25 mouse cellular contexts compared by ENCODE assay signal in the genomic region with DNA sequence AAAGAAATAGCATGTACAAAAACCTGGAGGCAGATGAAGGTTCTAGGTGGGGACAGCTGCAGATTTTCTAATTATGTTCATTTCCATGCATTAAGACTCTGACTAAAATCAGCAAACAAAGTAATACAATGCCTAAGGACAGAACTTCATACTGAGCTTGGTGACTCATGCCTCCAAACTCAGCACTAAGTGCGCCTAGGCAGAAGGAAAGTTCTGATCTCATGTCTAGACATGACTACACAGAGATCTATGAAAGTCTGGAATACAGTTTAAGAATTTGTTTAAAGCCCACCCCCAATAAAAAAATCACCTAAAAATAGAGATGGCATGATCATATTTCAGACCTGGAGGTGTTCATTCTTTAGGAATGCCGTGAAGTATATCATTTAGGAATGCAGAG.
A peak's percentile ranks its signal among the peaks of the same experiment; 100 is the strongest.
DNase-seq lines count a peak whose midpoint lies in the region; ATAC-seq and TF ChIP-seq lines count a peak whose summit lies in the region.
"Had no signal": no experiment of that assay in that cellular context is flagged by ENCODE, and none has a peak within 500 bp of the region (broad histone marks: within the 10 kb centered on the region; RNA-seq: fewer than 3 reads in every experiment).

No protein-coding gene starts in this region.

- no peak overlapping the region for H3K27ac ChIP-seq in stomach, embryonic 14.5 days (ENCODE audit: low read length)
- H3K27ac ChIP-seq in stomach, postnatal 0 days (replicated peaks), result no peak overlapping the region
- H3K27ac ChIP-seq: embryonic facial prominence, embryonic 12.5 days; forebrain, embryonic 15.5 days; gastrocnemius, adult 2 months; heart, embryonic 13.5 days; hindbrain, embryonic 15.5 days had no signal

- no peaks in the 10 kb centered on the region for H3K4me1 ChIP-seq in stomach, embryonic 14.5 days (ENCODE audit: control insufficient read depth, insufficient read depth, low read length)
- no peaks in the 10 kb centered on the region for H3K4me1 ChIP-seq in stomach, postnatal 0 days (replicated peaks; ENCODE audit: control insufficient read depth, insufficient read depth)
- H3K4me1 ChIP-seq: embryonic facial prominence, embryonic 12.5 days; forebrain, embryonic 15.5 days; heart, embryonic 13.5 days; hindbrain, embryonic 15.5 days had no signal

- TF ChIP-seq CTCF in stomach, postnatal 0 days (IDR thresholded peaks at IDR 0.05; ENCODE audit: low read depth), result no peak
- no peak for TF ChIP-seq CTCF in Patski (IDR thresholded peaks at IDR 0.05)

- POLR2A ChIA-PET in Patski (lab: Charles Lee), result no interaction called here

- no peaks in the 10 kb centered on the region for H3K36me3 ChIP-seq in stomach, embryonic 14.5 days (ENCODE audit: control insufficient read depth, insufficient read depth, low read length)
- H3K36me3 ChIP-seq in stomach, postnatal 0 days (ENCODE audit: control insufficient read depth, insufficient read depth, low read length), result no peaks in the 10 kb centered on the region
- H3K36me3 ChIP-seq: embryonic facial prominence, embryonic 12.5 days; forebrain, embryonic 15.5 days; G1E; heart, embryonic 13.5 days; hindbrain, embryonic 15.5 days had no signal

- no peak overlapping the region for H3K9ac ChIP-seq in stomach, embryonic 14.5 days (replicated peaks; ENCODE audit: low read depth, low read length)
- no peak overlapping the region for H3K9ac ChIP-seq in stomach, postnatal 0 days (ENCODE audit: low read length)
- H3K9ac ChIP-seq: embryonic facial prominence, embryonic 12.5 days; forebrain, embryonic 15.5 days; heart, embryonic 13.5 days; hindbrain, embryonic 15.5 days had no signal

- no peak overlapping the region for H3K4me2 ChIP-seq in stomach, embryonic 14.5 days (replicated peaks; ENCODE audit: low read depth, low read length)
- H3K4me2 ChIP-seq in stomach, postnatal 0 days (replicated peaks; ENCODE audit: low read depth), result no peak overlapping the region
- H3K4me2 ChIP-seq: embryonic facial prominence, embryonic 12.5 days; forebrain, embryonic 15.5 days; heart, embryonic 13.5 days; hindbrain, embryonic 15.5 days had no signal

- peak; percentile 37; the same call in 1 of the 2 replicates for ATAC-seq in stomach, embryonic 14.5 days (ENCODE audit: insufficient number of reproducible peaks, insufficient read depth, low FRiP score, low read depth)
- ATAC-seq in stomach, postnatal 0 days (ENCODE audit: low FRiP score, low TSS enrichment), result no peak
- ATAC-seq in Patski, result peak; percentile 76
- ATAC-seq: CD4-positive, CD25-positive, alpha-beta regulatory T cell, adult 4 months; forebrain, embryonic 15.5 days; intestine, embryonic 16.5 days had no signal

- 56% methylated on average over 2 of the region's 2 CpGs for WGBS in stomach, embryonic 14.5 days
- 54% methylated on average over 2 of the region's 2 CpGs for WGBS in stomach, postnatal 0 days

- no peaks in the 10 kb centered on the region for H3K9me3 ChIP-seq in stomach, embryonic 14.5 days (ENCODE audit: control insufficient read depth, low read depth, low read length)
- H3K9me3 ChIP-seq in stomach, postnatal 0 days (ENCODE audit: control insufficient read depth, low read length), result no peaks in the 10 kb centered on the region
- H3K9me3 ChIP-seq: embryonic facial prominence, embryonic 12.5 days; forebrain, embryonic 15.5 days; G1E; heart, embryonic 13.5 days; hindbrain, embryonic 15.5 days had no signal

- no peak for DNase-seq in stomach, postnatal 0 days (ENCODE audit: low spot score)
- DNase-seq in Patski (ENCODE audit: low read depth, low spot score), result peak; percentile 15
- DNase-seq in fibroblast of lung, adult 2 months (ENCODE audit: low read depth), result peak; percentile 32
- no peak for DNase-seq in right cerebral cortex, postnatal 14 days
- DNase-seq in thymus, postnatal 0 days (ENCODE audit: low spot score), result no peak
- DNase-seq in lung, postnatal 14 days, result no peak
- DNase-seq: adrenal gland, adult 2 months; adrenal gland, postnatal 25 days; B cell, adult 2 months; cerebellum, adult 2 months; cerebellum, postnatal 10 days; embryo, embryonic 11 days; gastrocnemius, adult 2 months; gastrocnemius, postnatal 25 days; heart, adult 11 months; heart, postnatal 36 days had no signal

- H3K27me3 ChIP-seq in stomach, embryonic 14.5 days (ENCODE audit: control insufficient read depth, insufficient read depth, low read length), result no peaks in the 10 kb centered on the region
- H3K27me3 ChIP-seq in stomach, postnatal 0 days (ENCODE audit: control insufficient read depth, insufficient read depth, low read length), result no peaks in the 10 kb centered on the region
- no peaks in the 10 kb centered on the region for H3K27me3 ChIP-seq in Patski
- H3K27me3 ChIP-seq: embryonic facial prominence, embryonic 12.5 days; forebrain, embryonic 15.5 days; heart, embryonic 13.5 days; hindbrain, embryonic 15.5 days had no signal

- in situ Hi-C loops in Patski (cut with MboI; ENCODE audit: low pct_unique_long_range_greater_than_20kb), result no loop called here

- H3K4me3 ChIP-seq in stomach, embryonic 14.5 days (ENCODE audit: low read depth, low read length), result no peak overlapping the region
- no peak overlapping the region for H3K4me3 ChIP-seq in stomach, postnatal 0 days (ENCODE audit: low read depth, low read length)
- H3K4me3 ChIP-seq: embryonic facial prominence, embryonic 12.5 days; erythroblast, embryonic 14.5 days; forebrain, embryonic 15.5 days; gastrocnemius, adult 2 months; heart, embryonic 13.5 days; hindbrain, embryonic 15.5 days had no signal

- CTCF ChIA-PET in Patski (lab: Charles Lee), result no interaction called here

- no peak for TF ChIP-seq EP300 in stomach, postnatal 0 days (optimal IDR thresholded peaks at IDR 0.05)

Comparison
In these comparisons a context has a peak if more than half of its experiments do, and no peak if none do; other contexts are left out.
1. DNase-seq: peak in Patski (single experiment) and fibroblast of lung, adult 2 months (single experiment); none in stomach, postnatal 0 days (single experiment), right cerebral cortex, postnatal 14 days (single experiment), thymus, postnatal 0 days (single experiment) and lung, postnatal 14 days (single experiment).